Mouse (Mus musculus): ENCODE data around the gene Ripk4. TPM values are rescaled to one million over a fixed set of nuclear protein-coding genes. Genes with fewer than 3 reads are reported as not detected.

Ripk4 gene
- 4.8 and 5.4 TPM in 2 replicates for polyA plus RNA-seq (2016; fragmentation: Nextera tagmentation; extraction: Ambion mirVana)

DNA sequence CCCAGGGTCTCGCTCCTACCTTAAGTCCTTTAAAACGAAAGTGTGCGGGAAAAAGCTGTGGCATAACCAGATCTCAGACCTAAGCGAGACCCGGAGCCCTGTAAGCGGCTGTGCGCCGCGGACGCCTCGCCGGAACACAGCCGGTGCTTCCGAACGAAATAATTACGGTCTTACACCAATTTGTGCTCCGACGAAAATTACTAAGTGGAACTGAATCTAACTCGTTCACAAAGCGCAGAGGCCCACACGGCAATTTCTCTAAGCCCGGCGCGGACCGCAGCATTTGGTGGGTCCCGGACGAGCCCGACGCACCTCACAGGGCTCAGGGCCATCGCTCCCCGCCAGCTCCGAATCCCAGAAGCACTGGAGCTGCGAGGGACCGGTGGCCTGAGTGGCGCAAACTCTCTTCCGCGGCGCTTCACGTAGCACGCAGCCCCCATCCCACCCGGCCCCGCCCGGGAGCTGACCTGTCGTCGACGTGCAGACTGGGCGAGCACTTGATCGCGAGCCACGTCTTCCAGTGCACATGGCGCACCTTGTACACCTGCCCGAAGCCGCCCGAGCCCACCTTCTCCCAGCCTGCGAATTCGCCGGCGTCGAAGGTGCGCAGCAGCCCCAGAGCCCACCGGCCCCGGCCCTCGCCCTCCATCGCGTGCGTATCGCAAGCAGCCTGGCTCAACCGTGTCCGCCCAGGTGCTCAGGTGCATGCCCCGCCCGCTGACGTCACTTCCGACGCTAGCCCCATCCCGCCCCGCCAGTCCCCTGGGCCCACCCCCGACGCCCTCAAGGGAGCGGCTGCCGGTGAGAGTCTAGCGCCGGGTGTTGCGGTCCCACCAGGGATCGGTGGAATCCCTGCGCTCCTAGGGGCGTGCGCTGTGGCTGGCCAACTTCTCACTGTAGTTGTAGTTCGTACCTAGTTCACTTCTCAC is at the start of gene Ripk4:
TSS of gene Ripk4 (minus strand) at position 727 of the 929 bp plus-strand sequence.
- peaks cover 50% of the 10 kb centered on the region for H3K27me3 ChIP-seq (ENCODE audit: insufficient read depth, poor library complexity, severe bottlenecking)
- under 1% methylated on average over 88 of the region's 88 CpGs for WGBS
- no peaks in the 10 kb centered on the region for H3K9me3 ChIP-seq

DNA sequence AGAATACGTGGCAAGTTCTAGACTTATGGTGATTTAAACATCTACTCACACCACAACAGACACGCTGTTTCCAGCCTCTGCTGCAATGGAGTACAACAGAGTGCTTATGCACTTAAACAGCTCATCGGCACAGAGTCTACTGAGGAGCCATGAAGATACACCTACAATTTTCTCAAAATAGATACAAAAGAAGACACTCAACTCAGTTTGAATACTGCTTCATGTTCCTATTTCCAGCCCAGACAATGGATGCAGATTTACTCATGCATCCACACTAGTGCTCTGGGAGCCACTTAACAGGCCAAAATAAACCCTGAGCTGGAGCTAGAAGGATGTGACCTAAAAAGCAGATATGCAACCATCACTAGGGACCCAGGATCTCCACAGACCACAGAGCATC is 45.3 kb upstream of the Ripk4 start:
- 91% methylated on average over 3 of the region's 3 CpGs for WGBS
- Histone ChIP-seq H3K27me3 (ENCODE audit: insufficient read depth, poor library complexity, severe bottlenecking) (no peaks in the 10 kb centered on the region), H3K27ac (no peak overlapping the region), H3K4me1 (no peaks in the 10 kb centered on the region), H3K9me3 (no peaks in the 10 kb centered on the region), H3K4me3 (no peak overlapping the region), H3K36me3 (peaks cover 97% of the 10 kb centered on the region)
- no peak for DNase-seq (ENCODE audit: low spot score)

More for the DNA sequence above, at the start of gene Ripk4:
- Histone ChIP-seq H3K4me3 (peak within 1 kb of the TSS; percentile 72), H3K27ac (peak within 1 kb of the TSS; percentile 76), H3K36me3 (no peaks in the 10 kb centered on the region), H3K4me1 (peaks cover 38% of the 10 kb centered on the region)
- peak; percentile 81 for DNase-seq (ENCODE audit: low spot score)

DNA sequence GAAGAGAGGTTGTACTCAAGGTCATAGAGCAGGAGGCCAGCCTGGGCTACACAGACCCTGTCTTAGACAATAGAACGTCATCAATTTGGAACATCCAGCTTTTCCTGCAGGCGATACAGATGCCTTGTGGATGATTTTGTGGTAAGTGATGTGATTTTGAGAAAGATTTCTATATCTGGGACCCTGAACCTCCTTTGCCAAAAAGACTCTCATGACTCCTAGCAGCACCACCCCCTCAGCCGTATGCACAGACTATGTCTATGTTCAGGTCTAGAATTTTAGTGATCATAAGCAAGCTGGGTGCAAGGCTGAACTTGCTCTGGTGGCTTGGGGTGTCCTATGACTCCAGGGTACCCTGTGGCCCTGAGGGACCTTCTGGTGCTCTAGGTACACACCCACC is 42.1 kb upstream of the Ripk4 start:
- no peaks in the 10 kb centered on the region for H3K9me3 ChIP-seq
- no peak overlapping the region for H3K27ac ChIP-seq
- H3K27me3 ChIP-seq (ENCODE audit: insufficient read depth, poor library complexity, severe bottlenecking): no peaks in the 10 kb centered on the region
- H3K4me1 ChIP-seq: no peaks in the 10 kb centered on the region
- H3K4me3 ChIP-seq: no peak overlapping the region
- peaks cover 78% of the 10 kb centered on the region for H3K36me3 ChIP-seq
- no peak for DNase-seq (ENCODE audit: low spot score)
- WGBS: 95% methylated on average over 3 of the region's 3 CpGs

DNA sequence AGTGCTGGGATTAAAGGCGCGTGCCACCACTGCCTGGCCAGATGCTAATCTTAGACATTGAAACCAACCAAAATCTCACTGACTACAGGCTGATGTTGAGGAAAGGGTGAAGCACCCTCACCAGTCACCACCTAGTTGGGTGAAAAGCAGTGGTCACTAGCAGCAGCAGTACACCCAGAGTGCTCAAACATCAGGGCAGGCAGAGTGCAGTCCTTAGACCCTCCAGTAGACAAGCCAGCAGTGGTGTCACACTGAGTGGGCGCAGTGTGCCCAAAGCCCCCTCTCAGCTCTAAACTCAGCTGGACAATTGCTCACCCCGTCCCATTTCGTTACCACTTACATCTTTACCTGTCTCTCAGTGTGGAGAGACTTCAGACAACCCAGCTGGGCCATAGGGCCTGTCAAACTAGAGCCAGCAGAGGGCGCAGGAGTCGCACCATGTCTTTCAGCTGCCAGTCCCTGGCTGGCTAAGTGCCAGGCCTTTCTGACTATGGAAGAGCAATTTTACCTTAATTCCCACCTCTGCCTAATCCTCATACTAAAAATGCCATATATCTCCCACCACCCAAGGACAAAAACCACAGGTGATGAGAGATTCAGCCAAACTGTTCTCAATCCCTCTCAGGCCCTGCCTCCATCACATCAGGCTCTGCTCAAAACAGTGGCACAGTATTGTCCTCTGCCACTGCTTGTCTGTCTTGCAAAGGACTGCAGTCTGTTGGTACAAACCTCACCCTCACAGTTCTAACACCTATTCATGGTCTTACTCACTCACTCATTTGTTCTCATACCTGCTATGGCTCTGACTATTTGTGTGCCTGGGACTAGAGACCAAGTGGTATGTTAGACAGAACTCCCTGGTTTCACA is 41.3 kb upstream of the Ripk4 start:
- WGBS: 79% methylated on average over 7 of the region's 7 CpGs
- H3K27ac ChIP-seq: no peak overlapping the region
- H3K9me3 ChIP-seq: no peaks in the 10 kb centered on the region
- no peaks in the 10 kb centered on the region for H3K27me3 ChIP-seq (ENCODE audit: insufficient read depth, poor library complexity, severe bottlenecking)
- no peak for DNase-seq (ENCODE audit: low spot score)
- no peak overlapping the region for H3K4me3 ChIP-seq
- H3K4me1 ChIP-seq: no peaks in the 10 kb centered on the region
- peaks cover 78% of the 10 kb centered on the region for H3K36me3 ChIP-seq

DNA sequence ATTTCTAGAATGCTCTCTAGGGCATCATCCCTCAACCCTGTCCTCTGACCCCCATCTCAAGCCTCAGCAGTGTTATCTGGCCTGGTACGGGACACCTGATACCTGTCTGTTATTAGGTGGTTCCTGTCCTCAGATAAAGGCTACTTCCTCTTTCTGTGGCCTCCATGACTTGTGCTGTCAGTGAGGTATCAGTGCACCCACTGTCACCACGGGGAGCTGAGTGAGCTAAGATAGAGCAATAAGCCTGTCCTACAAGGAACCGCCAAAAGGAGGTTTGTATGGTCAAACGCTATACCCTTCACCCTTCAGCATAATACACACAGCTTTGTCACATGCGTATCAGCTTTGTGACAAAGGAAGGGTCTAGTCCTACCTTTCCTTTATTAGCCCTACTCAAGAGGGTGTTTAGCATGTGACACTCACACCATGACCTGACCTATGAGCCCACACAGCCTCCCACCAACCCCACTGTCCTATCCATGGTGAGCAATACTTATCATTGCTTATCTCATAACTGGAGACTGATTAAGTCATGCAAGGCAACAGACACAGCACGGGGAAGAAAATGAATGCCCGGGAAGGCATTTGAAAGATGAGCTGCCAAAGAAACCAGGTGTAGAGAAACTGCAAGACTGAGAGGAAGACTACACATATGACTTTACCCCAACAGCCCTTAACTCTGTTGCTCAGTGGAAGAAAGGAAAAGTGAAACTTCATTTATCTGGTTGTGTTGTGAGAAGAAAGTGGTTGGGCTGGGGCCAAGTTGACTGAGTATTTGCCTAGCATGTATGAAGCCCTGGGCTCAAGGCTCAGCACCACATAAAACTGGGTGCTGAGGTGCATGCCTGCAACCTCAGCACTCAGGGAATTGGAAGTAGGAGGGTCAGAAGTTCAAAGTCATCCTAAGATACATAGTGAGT is 34.6 kb upstream of the Ripk4 start:
- no peak for DNase-seq (ENCODE audit: low spot score)
- H3K27ac ChIP-seq: no peak overlapping the region
- no peaks in the 10 kb centered on the region for H3K4me1 ChIP-seq
- WGBS: 75% methylated on average over 7 of the region's 7 CpGs
- peaks cover 78% of the 10 kb centered on the region for H3K36me3 ChIP-seq
- H3K4me3 ChIP-seq: no peak overlapping the region
- H3K27me3 ChIP-seq (ENCODE audit: insufficient read depth, poor library complexity, severe bottlenecking): no peaks in the 10 kb centered on the region
- H3K9me3 ChIP-seq: no peaks in the 10 kb centered on the region

DNA sequence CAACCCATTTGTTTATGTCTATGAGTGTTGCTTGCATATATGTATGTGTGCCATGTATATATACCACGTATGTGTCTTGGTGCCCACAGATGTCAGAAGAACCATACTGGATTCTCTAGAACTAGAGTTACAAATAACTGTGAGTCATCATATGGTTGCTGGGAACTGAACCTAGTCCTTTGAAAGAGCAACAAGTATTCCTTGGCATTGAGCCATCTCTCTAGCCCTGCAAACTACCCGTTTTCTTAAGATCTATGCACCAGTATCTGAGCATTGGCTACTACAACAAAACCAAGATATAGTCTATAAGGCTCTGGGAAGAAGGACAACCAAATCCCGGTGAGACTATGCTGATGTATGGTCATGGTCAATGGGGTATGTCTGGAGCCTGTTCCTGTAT is 33.6 kb upstream of the Ripk4 start:
- no peak for DNase-seq (ENCODE audit: low spot score)
- H3K9me3 ChIP-seq: no peaks in the 10 kb centered on the region
- H3K4me1 ChIP-seq: no peaks in the 10 kb centered on the region
- H3K27me3 ChIP-seq (ENCODE audit: insufficient read depth, poor library complexity, severe bottlenecking): no peaks in the 10 kb centered on the region
- H3K27ac ChIP-seq: no peak overlapping the region
- 90% methylated on average over 3 of the region's 3 CpGs for WGBS
- H3K36me3 ChIP-seq: peaks cover 84% of the 10 kb centered on the region
- no peak overlapping the region for H3K4me3 ChIP-seq

DNA sequence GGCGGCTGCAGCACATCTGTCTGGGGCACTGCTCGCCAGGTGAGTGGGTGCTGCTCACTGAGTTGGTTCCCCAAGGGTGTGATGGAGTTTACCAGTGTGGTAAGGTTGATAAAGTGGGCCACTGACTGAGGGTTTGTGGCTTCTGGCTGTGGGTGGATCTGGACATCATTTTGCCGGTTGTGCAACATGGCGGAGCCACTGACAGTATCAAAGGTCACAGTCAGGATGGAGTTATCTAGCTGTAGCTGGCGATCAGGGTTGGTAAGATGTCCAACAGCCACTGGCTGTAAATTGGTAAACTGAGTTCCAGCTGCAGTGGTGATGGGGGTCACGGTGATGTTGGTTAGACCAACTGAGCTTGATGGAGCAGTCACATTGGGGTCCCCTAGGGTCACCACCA is 30.7 kb upstream of the Ripk4 start:
- H3K9me3 ChIP-seq: no peaks in the 10 kb centered on the region
- 94% methylated on average over 6 of the region's 6 CpGs for WGBS
- no peaks in the 10 kb centered on the region for H3K27me3 ChIP-seq (ENCODE audit: insufficient read depth, poor library complexity, severe bottlenecking)
- no peak for DNase-seq (ENCODE audit: low spot score)
- H3K36me3 ChIP-seq: peaks cover 66% of the 10 kb centered on the region
- no peak overlapping the region for H3K4me3 ChIP-seq
- H3K27ac ChIP-seq: no peak overlapping the region
- H3K4me1 ChIP-seq: no peaks in the 10 kb centered on the region

DNA sequence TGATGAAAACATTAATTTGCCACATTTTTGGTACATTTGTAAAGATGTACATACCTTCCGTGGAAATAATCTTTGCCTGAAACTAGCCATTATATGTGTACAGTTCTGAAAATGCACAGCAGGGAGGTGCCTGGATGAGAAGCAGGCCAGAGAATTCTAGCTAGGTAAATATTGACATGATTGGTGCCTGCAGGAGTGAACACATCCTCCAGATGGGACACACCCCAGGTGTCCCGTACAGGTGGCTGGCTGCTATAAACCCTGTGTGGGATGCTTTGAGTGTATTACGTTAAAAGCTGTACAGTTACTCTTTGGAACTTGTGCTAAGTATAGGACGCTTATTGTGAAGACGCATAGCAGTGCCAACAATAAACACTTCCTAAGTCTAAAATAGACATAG is 19.5 kb upstream of the Ripk4 start:
- Histone ChIP-seq H3K27ac (no peak overlapping the region), H3K27me3 (ENCODE audit: insufficient read depth, poor library complexity, severe bottlenecking) (no peaks in the 10 kb centered on the region), H3K9me3 (no peaks in the 10 kb centered on the region), H3K36me3 (no peaks in the 10 kb centered on the region), H3K4me3 (no peak overlapping the region), H3K4me1 (peaks cover 4% of the 10 kb centered on the region; the same call in 1 of the 2 replicates)
- 79% methylated on average over 5 of the region's 5 CpGs for WGBS
- DNase-seq (ENCODE audit: low spot score): no peak

DNA sequence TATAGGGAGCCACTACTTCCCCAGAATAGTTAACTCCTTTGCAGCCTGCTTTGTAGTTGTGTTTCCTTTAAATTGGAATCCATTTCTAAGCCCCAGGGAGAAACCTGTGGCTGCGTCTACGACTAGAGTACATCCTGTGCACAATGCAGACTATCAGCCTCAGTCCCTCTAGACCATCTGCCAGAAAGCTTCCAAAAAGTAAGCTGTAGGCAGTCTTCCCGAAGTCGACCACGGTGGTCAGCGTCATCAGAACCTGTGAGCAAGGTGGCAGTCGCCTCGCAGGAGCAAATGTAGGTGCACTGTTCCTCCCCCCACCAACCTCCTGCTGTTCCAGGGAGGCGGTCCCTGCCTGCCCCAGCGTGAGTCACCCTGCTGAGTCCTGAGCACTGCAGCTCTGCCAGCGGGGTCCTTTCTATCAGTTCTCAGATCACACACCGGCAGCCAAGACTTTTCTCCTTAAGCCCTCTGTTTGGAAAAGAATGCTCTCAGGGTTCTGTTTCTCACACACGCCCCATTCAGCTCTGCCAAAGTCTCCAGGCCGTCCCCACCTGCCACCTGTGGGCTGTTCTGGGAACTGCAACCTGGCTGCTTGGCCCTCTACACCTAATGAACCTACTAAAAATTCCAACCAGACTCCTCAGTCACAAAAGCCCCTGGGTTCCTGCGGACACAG is 14.9 kb upstream of the Ripk4 start:
- Histone ChIP-seq H3K4me1 (0 out of 2 replicates have a peak, but pooled peaks cover 4% of the 10 kb centered on the region), H3K4me3 (0 out of 2 replicates have a peak overlapping the region, but pooled peaks have one; percentile 20), H3K36me3 (no peaks in the 10 kb centered on the region), H3K27ac (no peak overlapping the region), H3K9me3 (no peaks in the 10 kb centered on the region), H3K27me3 (ENCODE audit: insufficient read depth, poor library complexity, severe bottlenecking) (no peaks in the 10 kb centered on the region)
- peak; percentile 83 for DNase-seq (ENCODE audit: low spot score)
- 39% methylated on average over 15 of the region's 15 CpGs for WGBS

DNA sequence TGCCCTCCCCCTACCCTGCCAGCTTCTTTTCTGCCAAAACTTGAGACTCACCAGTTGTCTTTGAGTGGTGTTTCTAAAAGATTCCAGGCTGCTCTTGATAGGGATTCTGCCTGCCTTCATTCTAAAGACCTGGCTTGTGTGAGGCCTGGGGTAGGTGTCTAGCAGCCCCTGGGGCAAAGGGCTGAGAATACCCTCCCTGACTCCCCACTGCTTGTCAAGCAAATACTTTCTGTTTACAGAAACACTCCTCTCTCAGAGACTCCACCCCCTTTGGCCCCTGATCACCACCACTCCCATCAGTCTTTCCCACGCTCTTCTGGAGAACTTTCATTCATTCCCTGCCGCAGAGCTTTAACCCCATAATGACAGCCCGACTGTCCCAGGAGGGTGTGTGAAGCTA is 2.9 kb upstream of the Ripk4 start:
- peaks cover 47% of the 10 kb centered on the region for H3K27me3 ChIP-seq (ENCODE audit: insufficient read depth, poor library complexity, severe bottlenecking)
- WGBS: 30% methylated on average over 3 of the region's 3 CpGs

DNA sequence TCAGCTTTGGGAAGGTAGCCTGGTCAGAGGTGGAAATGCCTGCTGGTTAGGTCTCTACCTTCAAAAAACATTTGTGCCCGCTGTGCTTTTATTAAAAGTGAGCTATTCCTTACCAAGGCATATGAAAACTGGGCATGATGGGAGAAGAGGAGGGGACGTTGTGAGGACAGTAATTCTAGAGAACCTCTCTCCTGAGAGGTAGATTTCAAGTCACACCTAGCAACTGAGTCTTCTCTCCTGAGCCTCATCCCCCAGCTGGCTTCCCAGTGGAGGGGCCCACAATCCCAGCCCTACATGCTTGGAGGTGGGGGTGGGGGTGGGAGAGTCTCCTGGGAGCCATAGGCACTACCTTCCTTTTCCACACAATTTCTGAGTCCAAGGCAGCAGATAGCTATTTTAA is 1.0 kb upstream of the Ripk4 start:
- Histone ChIP-seq H3K9me3 (no peaks in the 10 kb centered on the region), H3K4me3 (no peak overlapping the region), H3K36me3 (no peaks in the 10 kb centered on the region), H3K27ac (no peak overlapping the region), H3K27me3 (ENCODE audit: insufficient read depth, poor library complexity, severe bottlenecking) (peaks cover 50% of the 10 kb centered on the region), H3K4me1 (peaks cover 28% of the 10 kb centered on the region)
- WGBS: 46% methylated on average over 2 of the region's 2 CpGs
- DNase-seq (ENCODE audit: low spot score): no peak

More for the DNA sequence above, 2.9 kb upstream of the Ripk4 start:
- Histone ChIP-seq H3K27ac (no peak overlapping the region), H3K36me3 (no peaks in the 10 kb centered on the region), H3K4me3 (no peak overlapping the region), H3K9me3 (no peaks in the 10 kb centered on the region), H3K4me1 (peaks cover 14% of the 10 kb centered on the region; the same call in 1 of the 2 replicates)
- DNase-seq (ENCODE audit: low spot score): no peak

DNA sequence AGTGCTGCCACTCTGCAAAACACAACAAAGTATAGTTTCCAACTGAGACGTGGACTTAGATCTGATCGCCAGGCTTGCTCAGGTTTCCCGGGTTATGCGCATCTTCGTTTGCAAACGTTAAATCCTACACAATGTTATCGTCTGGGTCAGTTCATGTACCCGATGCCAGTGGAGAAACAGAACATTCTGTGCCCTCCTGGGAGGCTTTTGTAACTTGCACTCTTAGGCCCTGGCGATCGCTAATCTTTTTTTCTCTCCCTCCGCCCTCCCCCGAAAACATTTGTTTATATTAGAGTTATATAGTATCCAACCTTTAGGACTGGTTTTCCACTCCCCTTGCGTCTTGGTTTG is 378 bp upstream of the Ripk4 start:
- Histone ChIP-seq H3K36me3 (no peaks in the 10 kb centered on the region), H3K9me3 (no peaks in the 10 kb centered on the region), H3K27ac (peak overlapping the region; percentile 76), H3K27me3 (ENCODE audit: insufficient read depth, poor library complexity, severe bottlenecking) (peaks cover 50% of the 10 kb centered on the region), H3K4me1 (peaks cover 33% of the 10 kb centered on the region), H3K4me3 (peak overlapping the region; percentile 72)
- DNase-seq (ENCODE audit: low spot score): no peak
- WGBS: 10% methylated on average over 13 of the region's 13 CpGs

All from heart, embryonic 10.5 days (tissue).